Mouse (Mus musculus) intestine, postnatal 0 days (tissue): ENCODE results near the gene Mycn. TPM values are rescaled to one million over a fixed set of nuclear protein-coding genes. Genes with fewer than 3 reads are reported as not detected.

Source experiments
- ATAC-seq: fragments of 200-750 bp; cut with Nextera tagmentation; 2 replicates; pipeline ENCODE4 v1.8.0; 2017; ENCODE audit warnings: mild to moderate bottlenecking, moderate TSS enrichment, moderate library complexity
- H3K27ac ChIP-seq: fragments of 300-500 bp; sonication (generic); 2 replicates; pipeline ENCODE4 v1.5.1; 2014; ENCODE audit warnings: mild to moderate bottlenecking, low read depth, low read length, moderate library complexity
- H3K27me3 ChIP-seq: fragments of 300-500 bp; sonication (generic); replicated peaks from 2 replicates; pipeline ENCODE4 v1.6.1; 2014; ENCODE audit warnings: low read length, mixed read lengths; ENCODE audit not compliant: control insufficient read depth, insufficient read depth
- H3K36me3 ChIP-seq: fragments of 300-500 bp; sonication (generic); 2 replicates; pipeline ENCODE4 v1.6.1; 2014; ENCODE audit warnings: mild to moderate bottlenecking, moderate library complexity; ENCODE audit not compliant: control insufficient read depth, insufficient read depth
- H3K4me1 ChIP-seq: fragments of 300-500 bp; sonication (generic); replicated peaks from 2 replicates; pipeline ENCODE4 v1.6.1; 2014; ENCODE audit warnings: antibody characterized with exemption, low read length, mixed read lengths; ENCODE audit not compliant: control insufficient read depth, insufficient read depth
- H3K4me2 ChIP-seq: fragments of 300-500 bp; sonication (generic); replicated peaks from 2 replicates; pipeline ENCODE4 v1.6.1; 2014; ENCODE audit warnings: low read depth, mild to moderate bottlenecking, moderate library complexity
- H3K4me3 ChIP-seq: fragments of 300-500 bp; sonication (generic); 2 replicates; pipeline ENCODE4 v1.5.1; 2014; ENCODE audit warnings: low read depth, low read length
- H3K9ac ChIP-seq: fragments of 300-500 bp; sonication (generic); 2 replicates; pipeline ENCODE4 v1.6.1; 2014; ENCODE audit warnings: mild to moderate bottlenecking, low read depth, low read length
- H3K9me3 ChIP-seq: fragments of 300-500 bp; sonication (generic); 2 replicates; pipeline ENCODE4 v1.6.1; 2016; ENCODE audit warnings: mixed run types; ENCODE audit not compliant: control insufficient read depth
- CTCF ChIP-seq: sonication (generic); IDR thresholded peaks from 2 replicates; pipeline ENCODE4 v1.5.1; 2016; ENCODE audit warnings: low read depth, mild to moderate bottlenecking, control low read depth, antibody characterized with exemption, moderate library complexity
- WGBS: fragments of 180-500 bp; shearing (Covaris S2); extraction: QIAGEN DNeasy Blood & Tissue Kit; methylation state at CpG from one replicate; pipeline ENCODE4 v1.1.7; 2014; 5-methylcytosine and 5-hydroxymethylcytosine counted together
- polyA plus RNA-seq: library from polyadenylated mRNA; unstranded; fragments of >200 nt; fragmentation: Nextera tagmentation; extraction: Ambion mirVana; gene quantifications from 2 replicates; pipeline ENCODE4 v1.2.1, GENCODE M21; 2015

The Mycn gene
- polyA plus RNA-seq, 1 experiment from 2014 or later = 21.3 TPM

GRCm38 (mm10) chr12:12910356-12910979 lies 31.2 kb downstream of the Mycn start:
- no peaks in the 10 kb centered on the region for H3K27me3 ChIP-seq
- no peak overlapping the region for H3K4me3 ChIP-seq
- 0 out of 2 replicates have a peak overlapping the region, but pooled peaks have one; percentile 13 for H3K4me2 ChIP-seq
- no peak for ATAC-seq
- H3K27ac ChIP-seq = no peak overlapping the region
- no peak for TF ChIP-seq CTCF
- no peak overlapping the region for H3K9ac ChIP-seq
- WGBS = 49% methylated on average over 11 of the region's 11 CpGs
- no peaks in the 10 kb centered on the region for H3K4me1 ChIP-seq
- H3K36me3 ChIP-seq = no peaks in the 10 kb centered on the region
- no peaks in the 10 kb centered on the region for H3K9me3 ChIP-seq

DNA sequence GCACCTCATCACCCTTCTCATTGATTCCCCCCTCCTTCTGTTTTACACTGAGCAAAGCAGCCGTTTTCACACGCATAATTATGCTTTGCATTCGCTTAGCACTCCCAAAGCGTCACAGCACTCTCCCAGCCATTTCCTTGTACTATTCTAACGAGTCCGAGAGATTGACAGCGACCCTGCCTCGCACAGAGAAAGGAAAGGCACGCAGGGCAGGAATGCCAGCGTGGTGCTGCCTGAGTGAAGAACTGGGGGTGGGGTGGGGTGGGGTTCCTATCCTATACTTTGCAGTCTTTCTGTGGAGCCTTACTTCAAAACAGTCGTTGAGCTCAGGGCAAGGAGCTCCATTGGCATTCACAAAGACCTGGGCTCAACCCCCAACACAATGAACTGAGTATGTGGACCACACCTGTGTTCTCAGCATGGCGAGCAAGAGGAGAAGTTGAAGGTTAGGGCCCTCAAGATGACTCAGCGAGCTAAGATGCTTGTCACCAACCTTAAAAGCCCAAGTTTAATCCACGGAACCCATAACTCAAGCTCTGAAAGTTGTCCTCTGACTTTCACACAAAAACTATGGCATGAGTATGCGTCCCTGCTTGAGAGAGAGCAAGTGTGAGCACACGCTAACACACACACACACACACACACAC lies 32.0 kb downstream of the Mycn start:
- no peaks in the 10 kb centered on the region for H3K4me1 ChIP-seq
- no peak overlapping the region for H3K4me2 ChIP-seq
- H3K27ac ChIP-seq = no peak overlapping the region
- no peaks in the 10 kb centered on the region for H3K27me3 ChIP-seq
- no peak overlapping the region for H3K9ac ChIP-seq
- no peak for ATAC-seq
- H3K36me3 ChIP-seq = no peaks in the 10 kb centered on the region
- no peak for TF ChIP-seq CTCF
- WGBS = 61% methylated on average over 16 of the region's 16 CpGs
- H3K4me3 ChIP-seq = no peak overlapping the region
- H3K9me3 ChIP-seq = no peaks in the 10 kb centered on the region

DNA sequence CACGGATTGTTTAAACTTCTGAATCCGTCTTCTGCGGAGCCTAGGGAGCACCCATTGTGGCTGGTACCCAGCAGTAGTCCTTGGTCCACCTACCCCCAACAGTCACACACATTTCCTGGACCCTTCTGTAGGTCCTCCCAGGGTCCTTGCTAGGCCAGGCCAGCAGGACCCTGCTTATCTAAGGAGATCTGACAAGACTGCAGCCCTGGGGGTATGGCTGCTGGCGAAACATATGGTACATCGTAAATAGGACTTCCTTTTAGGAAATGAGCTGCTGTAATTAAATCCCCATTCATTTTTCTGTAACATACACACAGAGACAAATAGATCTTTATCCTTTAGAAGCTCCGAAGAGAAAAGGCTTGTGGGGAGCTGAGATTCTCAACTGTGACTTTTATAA lies 34.9 kb downstream of the Mycn start:
- Histone ChIP-seq H3K36me3 (no peaks in the 10 kb centered on the region), H3K4me3 (no peak overlapping the region), H3K4me1 (no peaks in the 10 kb centered on the region), H3K27ac (no peak overlapping the region), H3K4me2 (no peak overlapping the region), H3K9ac (no peak overlapping the region), H3K27me3 (no peaks in the 10 kb centered on the region), H3K9me3 (no peaks in the 10 kb centered on the region)
- TF ChIP-seq CTCF = no peak
- ATAC-seq = no peak
- 53% methylated on average over 6 of the region's 6 CpGs for WGBS

- Histone ChIP-seq H3K27ac (no peak overlapping the region), H3K9ac (no peak overlapping the region), H3K36me3 (no peaks in the 10 kb centered on the region), H3K4me2 (no peak overlapping the region), H3K9me3 (no peaks in the 10 kb centered on the region), H3K4me3 (no peak overlapping the region), H3K27me3 (no peaks in the 10 kb centered on the region), H3K4me1 (no peaks in the 10 kb centered on the region)
- TF ChIP-seq CTCF = no peak
- no peak for ATAC-seq
- 71% methylated on average over 8 of the region's 8 CpGs for WGBS
Measured at GRCm38 (mm10) chr12:12906321-12906720, 35.4 kb downstream of the Mycn start.

- Histone ChIP-seq H3K27me3 (no peaks in the 10 kb centered on the region), H3K4me2 (no peak overlapping the region), H3K4me3 (no peak overlapping the region), H3K9ac (no peak overlapping the region), H3K9me3 (no peaks in the 10 kb centered on the region), H3K4me1 (no peaks in the 10 kb centered on the region), H3K27ac (no peak overlapping the region), H3K36me3 (no peaks in the 10 kb centered on the region)
- WGBS = 74% methylated on average over 6 of the region's 6 CpGs
- no peak for ATAC-seq
- no peak for TF ChIP-seq CTCF
Measured at GRCm38 (mm10) chr12:12905117-12905516, 36.6 kb downstream of the Mycn start.

DNA sequence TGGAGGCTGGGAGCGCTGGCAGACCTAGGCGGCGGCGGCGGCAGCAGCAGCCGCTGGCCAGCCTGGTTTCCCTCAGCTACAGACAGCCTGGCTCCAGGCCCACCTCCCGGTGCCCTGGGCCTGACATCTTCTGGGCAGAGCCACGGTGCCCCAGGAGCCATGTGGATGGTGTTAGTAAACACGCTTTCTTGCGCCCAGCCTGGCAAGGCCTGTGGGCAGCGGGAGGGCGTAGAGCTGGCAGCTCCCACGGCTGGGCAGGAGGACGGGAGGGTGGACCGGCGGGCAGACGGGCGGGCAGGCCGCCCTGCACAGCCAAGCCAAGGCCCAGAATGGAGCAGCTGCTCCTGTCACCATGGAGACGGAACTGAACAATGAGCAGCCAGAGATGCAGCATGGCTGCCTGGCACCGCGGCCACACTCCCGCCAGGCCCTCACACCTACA lies 37.2 kb downstream of the Mycn start:
- no peak overlapping the region for H3K27ac ChIP-seq
- no peaks in the 10 kb centered on the region for H3K9me3 ChIP-seq
- H3K4me3 ChIP-seq = no peak overlapping the region
- peak overlapping the region; percentile 35; the same call in 1 of the 2 replicates for H3K4me2 ChIP-seq
- ATAC-seq = peak; percentile 51; the same call in 1 of the 2 replicates
- H3K36me3 ChIP-seq = no peaks in the 10 kb centered on the region
- H3K9ac ChIP-seq = 0 out of 2 replicates have a peak overlapping the region, but pooled peaks have one; percentile 17
- TF ChIP-seq CTCF = no peak
- 30% methylated on average over 23 of the region's 23 CpGs for WGBS
- no peaks in the 10 kb centered on the region for H3K4me1 ChIP-seq
- H3K27me3 ChIP-seq = no peaks in the 10 kb centered on the region
